Mouse (Mus musculus): ENCODE results near the gene Tcn2. TPM values are rescaled to one million over a fixed set of nuclear protein-coding genes. Genes with fewer than 3 reads are reported as not detected.
"Not testable (repeated sequence)": the region's sequence is repeated elsewhere in the genome, so short reads cannot be mapped to it uniquely, and the experiment has no call there.

The Tcn2 gene
- total RNA-seq (2021) = 10 to 100 TPM; 18.2 to 20.0 TPM

- DNase-seq (ENCODE audit: low spot score in 2 of 2) = peak in 1 of 2 experiments; percentile 57
- intact Hi-C loops (cut with DNase I) = no loop called here
These were observed at the start of gene Tcn2 for GRCm38 (mm10) chr11:3931511-3932211. Gene Tcn2, minus strand, starts transcription at chr11:3932159.

GRCm38 (mm10) chr11:3981536-3981935 lies 49.6 kb upstream of the Tcn2 start:
- intact Hi-C loops (cut with DNase I) = no loop called here
- DNase-seq (ENCODE audit: low spot score in 2 of 2) = no peak

GRCm38 (mm10) chr11:3978421-3978820 lies 46.5 kb upstream of the Tcn2 start:
- intact Hi-C loops (cut with DNase I) = no loop called here
- no peak for DNase-seq (ENCODE audit: low spot score in 2 of 2)

GRCm38 (mm10) chr11:3976678-3977077 lies 44.7 kb upstream of the Tcn2 start, which contains the start of gene 4930556J24Rik:
Gene 4930556J24Rik, minus strand, starts transcription at chr11:3976778.
- DNase-seq (ENCODE audit: low spot score in 2 of 2) = no peak
- intact Hi-C loops (cut with DNase I) = no loop called here

- intact Hi-C loops (cut with DNase I) = no loop called here
- no peak for DNase-seq (ENCODE audit: low spot score in 2 of 2)
These were observed 42.4 kb upstream of the Tcn2 start for GRCm38 (mm10) chr11:3974311-3974710.

DNA sequence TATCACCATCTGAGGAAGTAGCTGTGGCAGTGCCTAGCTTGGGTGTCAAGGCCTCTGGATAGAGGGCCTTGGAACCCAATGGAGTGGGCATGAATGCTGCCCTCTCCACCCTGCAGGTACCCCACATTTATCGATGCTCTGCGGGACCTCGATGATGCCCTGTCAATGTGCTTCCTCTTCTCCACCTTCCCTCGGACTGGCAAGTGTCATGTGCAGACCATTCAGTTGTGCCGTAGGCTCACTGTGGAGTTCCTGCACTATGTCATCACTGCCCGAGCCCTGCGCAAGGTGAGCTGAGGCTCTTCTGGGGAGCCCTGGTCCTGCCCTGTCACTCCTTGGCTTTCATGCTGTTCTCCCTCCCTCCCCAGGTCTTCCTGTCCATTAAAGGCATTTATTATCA lies 41.1 kb upstream of the Tcn2 start:
- intact Hi-C loops (cut with DNase I) = no loop called here

DNA sequence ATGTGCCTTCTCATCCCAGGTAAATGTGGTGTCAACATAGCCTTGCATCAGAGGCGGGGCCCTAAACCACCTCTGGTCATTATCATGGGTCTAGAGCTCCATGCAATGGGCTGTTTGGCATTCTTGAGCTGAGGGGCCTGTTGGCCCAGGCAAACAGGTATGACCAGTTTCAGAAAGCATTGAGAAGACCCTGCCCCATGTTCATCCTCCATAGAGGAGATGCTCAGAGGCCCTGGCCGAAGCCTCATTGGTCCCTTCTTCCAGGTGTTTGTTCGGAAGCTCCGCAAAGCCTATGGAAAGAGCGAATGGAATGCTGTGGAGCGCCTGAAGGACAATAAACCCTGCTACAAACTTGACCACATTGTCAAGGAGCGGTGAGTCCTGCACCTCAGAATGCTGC lies 38.4 kb upstream of the Tcn2 start:
- intact Hi-C loops (cut with DNase I) = no loop called here
- DNase-seq (ENCODE audit: low spot score in 2 of 2) = no peak

More for the DNA sequence above, 41.1 kb upstream of the Tcn2 start:
- DNase-seq (ENCODE audit: low spot score in 2 of 2) = peak in 1 of 2 experiments; percentile 1

- intact Hi-C loops (cut with DNase I) = no loop called here
- no peak for DNase-seq (ENCODE audit: low spot score in 2 of 2)
These were observed 37.9 kb upstream of the Tcn2 start for GRCm38 (mm10) chr11:3969837-3970236.

DNA sequence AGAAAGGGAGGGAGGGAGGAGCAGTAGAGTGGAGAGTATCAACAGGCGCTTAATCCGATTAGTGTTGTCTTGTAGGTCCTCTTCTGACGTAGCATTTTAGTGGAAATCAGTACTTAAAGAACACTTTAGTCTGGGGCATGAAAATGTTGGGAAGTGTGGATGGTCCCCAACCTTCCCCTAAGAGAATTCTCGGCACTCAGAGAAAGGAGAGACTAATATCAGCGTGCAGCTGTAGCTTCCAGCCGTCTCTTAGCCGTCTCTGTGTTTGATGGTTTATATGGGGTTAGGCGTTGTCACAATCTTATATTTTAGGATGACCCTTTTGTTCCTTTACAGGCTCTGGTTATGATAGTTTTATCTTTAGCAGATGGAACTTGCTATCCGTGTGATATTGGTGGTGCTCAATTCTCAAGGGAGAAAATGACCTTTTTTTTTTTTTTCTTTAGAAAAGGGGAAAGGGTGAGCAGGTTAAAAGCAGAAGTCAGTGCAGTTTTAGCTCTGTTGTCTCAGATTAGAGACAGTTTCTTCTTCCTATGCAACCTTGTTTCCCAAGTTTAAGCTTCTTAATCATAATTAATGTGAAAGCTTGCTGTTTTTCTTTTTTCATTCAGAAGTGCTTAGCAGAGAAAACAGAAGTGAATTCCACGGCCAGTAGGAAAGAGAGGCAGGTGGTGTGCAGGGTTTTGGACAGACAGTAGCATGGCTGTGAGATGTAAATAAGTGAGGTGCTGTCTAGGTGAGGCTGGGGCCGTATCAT lies 32.6 kb upstream of the Tcn2 start:
- intact Hi-C loops (cut with DNase I) = no loop called here
- DNase-seq (ENCODE audit: low spot score in 2 of 2) = no peak

GRCm38 (mm10) chr11:3963610-3964415 lies 31.9 kb upstream of the Tcn2 start, which contains the start of gene Pes1:
Gene Pes1, plus strand, starts transcription at chr11:3963975.
- intact Hi-C loops (cut with DNase I) = no loop called here
- DNase-seq (ENCODE audit: low spot score in 2 of 2) = peak; percentile 84 to 85

DNA sequence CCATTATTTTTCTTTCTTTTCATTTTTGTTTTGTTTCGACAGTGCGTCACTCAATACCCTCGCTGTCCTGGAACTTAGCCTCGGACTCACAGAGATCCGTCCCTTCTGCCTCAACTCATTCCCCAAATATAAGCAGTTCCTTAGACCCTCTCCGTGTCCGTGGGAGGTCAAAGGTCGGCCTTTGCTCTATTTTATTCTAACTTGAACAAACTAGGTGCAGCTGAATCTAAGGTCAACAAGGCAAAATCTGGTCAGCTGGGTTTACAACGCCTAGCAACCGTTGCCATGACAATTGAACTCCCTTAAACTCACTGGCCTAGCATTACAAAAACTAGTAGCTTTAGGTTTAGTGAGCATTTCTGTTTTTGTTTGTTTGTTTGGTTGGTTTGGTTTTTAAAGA lies 31.2 kb upstream of the Tcn2 start:
- no peak for DNase-seq (ENCODE audit: low spot score in 2 of 2)
- intact Hi-C loops (cut with DNase I) = no loop called here

- intact Hi-C loops (cut with DNase I) = no loop called here
- no peak for DNase-seq (ENCODE audit: low spot score in 2 of 2)
These were observed 29.8 kb upstream of the Tcn2 start for GRCm38 (mm10) chr11:3961761-3962160.

GRCm38 (mm10) chr11:3960901-3961300 lies 28.9 kb upstream of the Tcn2 start:
- no peak for DNase-seq (ENCODE audit: low spot score in 2 of 2)
- intact Hi-C loops (cut with DNase I) = no loop called here

DNA sequence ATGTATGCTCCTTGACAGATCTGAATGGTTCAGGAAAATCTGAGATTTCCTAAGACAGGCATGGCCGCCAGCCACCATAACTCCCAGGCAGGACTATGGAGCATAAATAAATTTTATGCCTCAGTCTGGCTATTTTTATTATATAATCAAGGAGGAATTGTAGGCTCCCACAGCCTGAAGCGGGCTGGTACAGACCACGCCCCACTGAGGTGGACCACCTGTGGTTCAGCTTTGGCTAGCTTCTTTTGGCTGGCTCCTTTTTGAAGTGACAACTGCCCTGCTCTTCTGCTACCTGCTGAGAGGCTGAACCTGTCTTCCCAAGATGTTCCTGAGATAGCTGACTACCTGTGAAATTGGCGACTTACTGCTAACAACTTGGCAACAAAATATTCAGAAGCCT lies 23.4 kb upstream of the Tcn2 start:
- intact Hi-C loops (cut with DNase I); DNase-seq (ENCODE audit: low spot score in 2 of 2): not testable (repeated sequence)

GRCm38 (mm10) chr11:3954876-3955275 lies 22.9 kb upstream of the Tcn2 start:
- DNase-seq (ENCODE audit: low spot score in 2 of 2); intact Hi-C loops (cut with DNase I): not testable (repeated sequence)

DNA sequence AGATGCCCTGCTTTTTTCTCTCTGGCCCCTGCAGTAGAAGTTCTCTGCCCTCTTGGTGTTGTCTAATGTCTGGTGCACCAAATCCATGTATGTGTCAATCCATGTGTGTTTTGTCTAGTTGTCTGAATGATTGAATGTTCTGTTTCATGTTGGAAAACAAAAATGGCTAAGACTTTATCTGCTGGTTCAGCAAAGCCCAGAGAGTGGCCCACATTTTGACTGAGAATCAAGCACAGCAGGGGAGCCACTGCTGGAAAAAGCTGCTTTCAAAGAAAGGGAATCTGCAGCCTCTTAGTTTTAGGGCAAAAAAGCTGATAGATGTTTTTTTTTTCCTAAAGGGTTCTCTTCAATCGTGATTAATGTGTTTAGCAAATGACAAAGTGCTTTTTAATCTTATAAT lies 14.4 kb upstream of the Tcn2 start:
- no peak for DNase-seq (ENCODE audit: low spot score in 2 of 2)
- intact Hi-C loops (cut with DNase I) = no loop called here

DNA sequence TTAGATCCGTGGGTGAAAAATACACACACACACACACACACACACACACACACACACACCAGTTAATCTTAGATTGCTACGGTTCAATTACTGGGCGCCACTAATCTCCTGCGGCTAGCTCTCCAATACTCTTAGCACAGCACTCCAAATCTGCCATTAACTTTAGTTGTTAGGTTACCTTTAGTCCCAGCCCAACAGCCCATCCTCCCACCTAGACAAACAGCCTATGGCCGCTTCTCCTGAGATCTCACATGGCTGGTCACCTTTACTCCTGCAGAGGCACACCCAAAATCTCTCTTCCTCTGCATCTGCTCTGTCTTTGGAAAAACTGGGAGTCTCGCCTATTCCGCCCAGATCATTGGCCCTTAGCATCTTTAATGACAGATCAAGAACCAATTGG lies 9.4 kb upstream of the Tcn2 start:
- intact Hi-C loops (cut with DNase I) = no loop called here
- DNase-seq (ENCODE audit: low spot score in 2 of 2) = no peak

- intact Hi-C loops (cut with DNase I) = no loop called here
- no peak for DNase-seq (ENCODE audit: low spot score in 2 of 2)
These were observed 5.4 kb upstream of the Tcn2 start for GRCm38 (mm10) chr11:3937321-3937874.

GRCm38 (mm10) chr11:3936318-3936717 lies 4.4 kb upstream of the Tcn2 start:
- intact Hi-C loops (cut with DNase I) = no loop called here
- no peak for DNase-seq (ENCODE audit: low spot score in 2 of 2)

GRCm38 (mm10) chr11:3935135-3935534 lies 3.2 kb upstream of the Tcn2 start:
- no peak for DNase-seq (ENCODE audit: low spot score in 2 of 2)
- intact Hi-C loops (cut with DNase I) = no loop called here
